Mouse (Mus musculus) embryonic facial prominence, embryonic 10.5 days (tissue): ENCODE measurements around the gene Kif5c. TPM values are rescaled to one million over a fixed set of nuclear protein-coding genes. Genes with fewer than 3 reads are reported as not detected.

ENCODE experiments used
- DNase-seq: peaks from one replicate; pipeline ENCODE4 v3.0.0-alpha.2; 2017; ENCODE audit warnings: low spot score
- H3K27ac ChIP-seq: fragments of 300-500 bp; sonication (generic); replicated peaks from 2 replicates; pipeline ENCODE4 v1.5.1; 2016; ENCODE audit warnings: mild to moderate bottlenecking
- H3K27me3 ChIP-seq: fragments of 300-500 bp; sonication (generic); replicated peaks from 2 replicates; pipeline ENCODE4 v1.6.1; 2016; ENCODE audit warnings: low read depth, mild to moderate bottlenecking; ENCODE audit not compliant: poor library complexity, severe bottlenecking
- H3K36me3 ChIP-seq: fragments of 300-500 bp; sonication (generic); replicated peaks from 2 replicates; pipeline ENCODE4 v1.6.1; 2016; ENCODE audit warnings: mild to moderate bottlenecking, moderate library complexity
- H3K4me1 ChIP-seq: fragments of 300-500 bp; sonication (generic); 2 replicates; pipeline ENCODE4 v1.6.1; 2016
- H3K4me3 ChIP-seq: fragments of 300-500 bp; sonication (generic); 2 replicates; pipeline ENCODE4 v1.5.1; 2016; ENCODE audit warnings: mild to moderate bottlenecking, moderate library complexity
- H3K9me3 ChIP-seq: fragments of 300-500 bp; sonication (generic); 2 replicates; pipeline ENCODE4 v1.6.1; 2016; ENCODE audit warnings: mild to moderate bottlenecking
- WGBS: fragments of 180-500 bp; shearing (Covaris S2); methylation state at CpG from one replicate; pipeline ENCODE4 v1.1.7; 2016; 5-methylcytosine and 5-hydroxymethylcytosine counted together
- polyA plus RNA-seq: library from polyadenylated mRNA; unstranded; fragments of >200 nt; fragmentation: Nextera tagmentation; extraction: Ambion mirVana; gene quantifications from 2 replicates; pipeline ENCODE4 v1.2.1, GENCODE M21; 2016

Gene Kif5c
- polyA plus RNA-seq, 1 experiment from 2014 or later: 30.4 TPM

GRCm38 (mm10) chr2:49730183-49730582 is 111.1 kb downstream of the Kif5c start:
- H3K9me3 ChIP-seq: no peaks in the 10 kb centered on the region
- H3K27ac ChIP-seq: peak overlapping the region; percentile 48
- DNase-seq: no peak
- 45% methylated on average over 5 of the region's 5 CpGs for WGBS
- H3K4me1 ChIP-seq: peaks cover 71% of the 10 kb centered on the region
- no peaks in the 10 kb centered on the region for H3K27me3 ChIP-seq
- H3K4me3 ChIP-seq: no peak overlapping the region
- H3K36me3 ChIP-seq: peaks cover 56% of the 10 kb centered on the region

GRCm38 (mm10) chr2:49732745-49733655 is 113.9 kb downstream of the Kif5c start:
- Histone ChIP-seq H3K27me3 (no peaks in the 10 kb centered on the region), H3K27ac (peak overlapping the region; percentile 70), H3K4me3 (peak overlapping the region; percentile 32), H3K9me3 (no peaks in the 10 kb centered on the region), H3K4me1 (peaks cover 56% of the 10 kb centered on the region), H3K36me3 (peaks cover 67% of the 10 kb centered on the region)
- peak; percentile 73 for DNase-seq
- 24% methylated on average over 11 of the region's 11 CpGs for WGBS

GRCm38 (mm10) chr2:49733656-49734008 is 114.5 kb downstream of the Kif5c start:
- H3K4me3 ChIP-seq: peak overlapping the region; percentile 32
- H3K9me3 ChIP-seq: no peaks in the 10 kb centered on the region
- 27% methylated on average over 7 of the region's 7 CpGs for WGBS
- peak; percentile 69 for DNase-seq
- peaks cover 67% of the 10 kb centered on the region for H3K36me3 ChIP-seq
- H3K27ac ChIP-seq: peak overlapping the region; percentile 70
- H3K4me1 ChIP-seq: peaks cover 56% of the 10 kb centered on the region
- H3K27me3 ChIP-seq: no peaks in the 10 kb centered on the region

- peaks cover 67% of the 10 kb centered on the region for H3K36me3 ChIP-seq
- WGBS: 49% methylated on average over 7 of the region's 7 CpGs
- H3K27ac ChIP-seq: peak overlapping the region; percentile 70
- H3K27me3 ChIP-seq: no peaks in the 10 kb centered on the region
- no peaks in the 10 kb centered on the region for H3K9me3 ChIP-seq
- H3K4me3 ChIP-seq: no peak overlapping the region
- H3K4me1 ChIP-seq: peaks cover 51% of the 10 kb centered on the region
- DNase-seq: peak; percentile 80
Observed at GRCm38 (mm10) chr2:49734013-49734780, 115.1 kb downstream of the Kif5c start.

DNA sequence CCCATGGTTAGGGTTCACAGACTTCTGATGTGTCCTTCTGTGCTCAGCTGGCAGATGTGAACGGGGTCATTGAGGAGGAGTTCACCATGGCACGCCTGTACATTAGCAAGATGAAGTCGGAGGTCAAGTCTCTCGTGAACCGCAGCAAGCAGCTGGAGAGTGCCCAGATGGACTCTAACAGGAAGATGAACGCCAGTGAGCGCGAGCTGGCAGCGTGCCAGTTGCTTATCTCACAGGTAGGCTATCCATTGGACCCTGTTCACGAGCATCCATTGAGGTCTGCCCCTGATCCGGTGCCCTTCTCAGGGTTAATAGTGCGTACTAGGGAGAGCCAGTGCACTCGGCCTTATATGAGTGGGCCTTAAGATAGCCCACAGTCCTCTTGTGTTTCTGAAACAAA is 116.3 kb downstream of the Kif5c start:
- Histone ChIP-seq H3K4me3 (no peak overlapping the region), H3K36me3 (peaks cover 72% of the 10 kb centered on the region), H3K4me1 (peaks cover 40% of the 10 kb centered on the region), H3K27ac (no peak overlapping the region), H3K27me3 (no peaks in the 10 kb centered on the region), H3K9me3 (no peaks in the 10 kb centered on the region)
- no peak for DNase-seq
- 92% methylated on average over 13 of the region's 13 CpGs for WGBS

- Histone ChIP-seq H3K36me3 (peaks cover 87% of the 10 kb centered on the region), H3K27me3 (no peaks in the 10 kb centered on the region), H3K9me3 (no peaks in the 10 kb centered on the region), H3K4me3 (no peak overlapping the region), H3K27ac (no peak overlapping the region), H3K4me1 (peaks cover 36% of the 10 kb centered on the region)
- WGBS: 91% methylated on average over 5 of the region's 5 CpGs
- DNase-seq: no peak
Observed at GRCm38 (mm10) chr2:49739046-49739445, 119.9 kb downstream of the Kif5c start.

GRCm38 (mm10) chr2:49741026-49741425 is 121.9 kb downstream of the Kif5c start:
- 67% methylated on average over 6 of the region's 6 CpGs for WGBS
- Histone ChIP-seq H3K27ac (no peak overlapping the region), H3K9me3 (no peaks in the 10 kb centered on the region), H3K27me3 (no peaks in the 10 kb centered on the region), H3K36me3 (peaks cover 94% of the 10 kb centered on the region), H3K4me3 (no peak overlapping the region), H3K4me1 (peaks cover 45% of the 10 kb centered on the region)
- DNase-seq: no peak

GRCm38 (mm10) chr2:49741895-49742734 is 123.0 kb downstream of the Kif5c start:
- Histone ChIP-seq H3K4me1 (peaks cover 45% of the 10 kb centered on the region), H3K27ac (no peak overlapping the region), H3K9me3 (no peaks in the 10 kb centered on the region), H3K4me3 (no peak overlapping the region), H3K27me3 (no peaks in the 10 kb centered on the region), H3K36me3 (peaks cover 97% of the 10 kb centered on the region)
- 81% methylated on average over 16 of the region's 16 CpGs for WGBS
- no peak for DNase-seq

DNA sequence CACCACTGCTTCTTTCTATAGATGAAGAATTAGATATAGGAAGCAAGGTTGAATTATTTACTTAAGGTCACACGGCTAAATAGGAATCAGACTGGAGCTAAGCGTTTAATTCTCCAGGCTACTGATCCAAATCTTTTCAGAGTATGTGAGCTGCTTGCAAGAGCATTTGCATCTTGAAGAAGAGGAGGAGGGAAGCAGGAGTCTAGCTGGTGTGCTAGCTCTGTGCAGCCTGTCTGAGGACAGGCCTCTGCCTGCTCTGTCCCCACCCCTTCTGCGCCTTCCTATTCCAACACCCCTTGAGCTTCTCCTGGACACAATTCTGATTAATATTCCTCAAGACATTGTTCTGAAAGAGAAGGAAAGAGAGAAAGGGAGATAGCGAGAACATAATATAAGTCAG is 123.8 kb downstream of the Kif5c start:
- H3K27me3 ChIP-seq: no peaks in the 10 kb centered on the region
- H3K9me3 ChIP-seq: no peaks in the 10 kb centered on the region
- 84% methylated on average over 4 of the region's 4 CpGs for WGBS
- H3K4me1 ChIP-seq: peaks cover 45% of the 10 kb centered on the region
- peaks cover 98% of the 10 kb centered on the region for H3K36me3 ChIP-seq
- H3K27ac ChIP-seq: no peak overlapping the region
- no peak for DNase-seq
- H3K4me3 ChIP-seq: no peak overlapping the region

GRCm38 (mm10) chr2:49743775-49744174 is 124.7 kb downstream of the Kif5c start:
- 76% methylated on average over 6 of the region's 6 CpGs for WGBS
- H3K4me1 ChIP-seq: peaks cover 45% of the 10 kb centered on the region
- no peaks in the 10 kb centered on the region for H3K27me3 ChIP-seq
- H3K4me3 ChIP-seq: no peak overlapping the region
- DNase-seq: no peak
- H3K27ac ChIP-seq: peak overlapping the region; percentile 35
- no peaks in the 10 kb centered on the region for H3K9me3 ChIP-seq
- peaks cover 98% of the 10 kb centered on the region for H3K36me3 ChIP-seq

GRCm38 (mm10) chr2:49744251-49745093 is 125.4 kb downstream of the Kif5c start:
- Histone ChIP-seq H3K4me1 (peaks cover 45% of the 10 kb centered on the region), H3K27ac (peak overlapping the region; percentile 55), H3K36me3 (peaks cover 98% of the 10 kb centered on the region), H3K9me3 (no peaks in the 10 kb centered on the region), H3K27me3 (no peaks in the 10 kb centered on the region), H3K4me3 (no peak overlapping the region)
- WGBS: 68% methylated on average over 11 of the region's 11 CpGs
- peak; percentile 34 for DNase-seq
